Mouse (Mus musculus) kidney, adult 2 months (tissue): ENCODE results near the gene Setd1b.

Experiments
- CTCF ChIP-seq: fragments of 200-500 bp; conservative IDR thresholded peaks from 2 replicates; pipeline ENCODE4 v1.5.1; 2011; ENCODE audit warnings: low read depth, mild to moderate bottlenecking, control low read depth, low read length, moderate library complexity, mixed read lengths; ENCODE audit not compliant: insufficient read depth, insufficient read length
- POLR2A ChIP-seq: fragments of 200-500 bp; IDR thresholded peaks from one replicate; pipeline ENCODE4 v1.6.1; 2011; ENCODE audit warnings: low read depth, low read length, control low read depth

- TF ChIP-seq CTCF (no peak), POLR2A (no peak)
Observed at GRCm38 (mm10) chr5:123180390-123180789, 38.4 kb downstream of the Setd1b start.
